Mouse (Mus musculus): ENCODE measurements at regions not wholly inside any gene's neighbourhood (a gene's known extent, or its start where the extent isn't known, plus 50 kb on each side); places are given as distances from the start of the nearest gene placed in this dataset.

GRCm38 (mm10) chr8:8519772-8520191 lies 141.3 kb downstream of the Efnb2 start:
- no peak; the same call in 1 of the 2 replicates for ATAC-seq
- 80% methylated on average over 3 of the region's 3 CpGs for whole genome bisulfite sequencing
- H3K4me2 ChIP-seq (ENCODE audit: low read length): no peak overlapping the region

GRCm38 (mm10) chr8:8517599-8517998 lies 143.4 kb downstream of the Efnb2 start:
- H3K9ac ChIP-seq (replicated peaks; ENCODE audit: low read depth, low read length): no peak overlapping the region
- no peaks in the 10 kb centered on the region for H3K9me3 ChIP-seq (ENCODE audit: control insufficient read depth, low read length)
- H3K4me3 ChIP-seq (replicated peaks; ENCODE audit: low read length): no peak overlapping the region
- no peak overlapping the region for H3K4me2 ChIP-seq (ENCODE audit: low read length)
- H3K4me1 ChIP-seq (replicated peaks; ENCODE audit: control insufficient read depth, insufficient read depth, low read length): no peaks in the 10 kb centered on the region
- no peak for ATAC-seq
- no peak overlapping the region for H3K27ac ChIP-seq (ENCODE audit: low read length)
- H3K27me3 ChIP-seq (replicated peaks; ENCODE audit: control insufficient read depth, insufficient read depth, low read length): no peaks in the 10 kb centered on the region
- H3K36me3 ChIP-seq (ENCODE audit: control insufficient read depth, insufficient read depth): no peaks in the 10 kb centered on the region
- WGBS: 81% methylated on average over 2 of the region's 2 CpGs

More at GRCm38 (mm10) chr8:8519772-8520191, 141.3 kb downstream of the Efnb2 start:
- H3K36me3 ChIP-seq (ENCODE audit: control insufficient read depth, insufficient read depth): no peaks in the 10 kb centered on the region
- no peak overlapping the region for H3K27ac ChIP-seq (ENCODE audit: low read length)
- no peaks in the 10 kb centered on the region for H3K27me3 ChIP-seq (replicated peaks; ENCODE audit: control insufficient read depth, insufficient read depth, low read length)
- no peak overlapping the region for H3K9ac ChIP-seq (replicated peaks; ENCODE audit: low read depth, low read length)
- no peaks in the 10 kb centered on the region for H3K9me3 ChIP-seq (ENCODE audit: control insufficient read depth, low read length)
- no peak overlapping the region for H3K4me3 ChIP-seq (replicated peaks; ENCODE audit: low read length)
- H3K4me1 ChIP-seq (replicated peaks; ENCODE audit: control insufficient read depth, insufficient read depth, low read length): no peaks in the 10 kb centered on the region

DNA sequence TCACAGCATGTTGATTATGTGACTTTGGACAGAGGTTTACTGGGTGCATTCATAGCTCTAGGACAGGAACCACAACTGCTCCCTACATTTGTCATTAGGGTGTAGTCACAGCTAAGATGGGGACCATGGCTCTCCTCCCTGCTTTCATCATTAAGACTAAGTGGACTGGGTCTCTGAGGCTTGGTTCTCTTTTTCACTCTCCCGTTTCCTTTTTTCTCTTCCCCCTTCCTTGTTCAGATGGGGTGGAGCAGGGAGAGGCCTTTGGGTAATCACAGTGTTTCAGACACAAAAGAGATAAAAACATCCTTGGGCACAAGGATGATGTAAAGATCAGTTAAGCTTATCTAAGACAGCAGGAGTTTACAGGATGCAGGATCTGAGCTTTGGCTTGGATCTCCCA lies 144.8 kb downstream of the Efnb2 start:
- H3K27me3 ChIP-seq (replicated peaks; ENCODE audit: control insufficient read depth, insufficient read depth, low read length): no peaks in the 10 kb centered on the region
- no peak for ATAC-seq
- H3K4me3 ChIP-seq (replicated peaks; ENCODE audit: low read length): no peak overlapping the region
- no peaks in the 10 kb centered on the region for H3K9me3 ChIP-seq (ENCODE audit: control insufficient read depth, low read length)
- 45% methylated on average over 1 of the region's 1 CpGs for WGBS
- no peak overlapping the region for H3K4me2 ChIP-seq (ENCODE audit: low read length)
- H3K27ac ChIP-seq (ENCODE audit: low read length): no peak overlapping the region
- H3K36me3 ChIP-seq (ENCODE audit: control insufficient read depth, insufficient read depth): no peaks in the 10 kb centered on the region
- no peaks in the 10 kb centered on the region for H3K4me1 ChIP-seq (replicated peaks; ENCODE audit: control insufficient read depth, insufficient read depth, low read length)
- H3K9ac ChIP-seq (replicated peaks; ENCODE audit: low read depth, low read length): no peak overlapping the region

GRCm38 (mm10) chr8:8499921-8500320 lies 161.1 kb downstream of the Efnb2 start:
- 88% methylated on average over 9 of the region's 9 CpGs for WGBS
- Histone ChIP-seq H3K4me2 (ENCODE audit: low read length) (no peak overlapping the region), H3K36me3 (ENCODE audit: control insufficient read depth, insufficient read depth) (no peaks in the 10 kb centered on the region), H3K27me3 (replicated peaks; ENCODE audit: control insufficient read depth, insufficient read depth, low read length) (no peaks in the 10 kb centered on the region), H3K9ac (replicated peaks; ENCODE audit: low read depth, low read length) (no peak overlapping the region), H3K27ac (ENCODE audit: low read length) (no peak overlapping the region), H3K4me1 (replicated peaks; ENCODE audit: control insufficient read depth, insufficient read depth, low read length) (peaks cover 5% of the 10 kb centered on the region; the same call in 1 of the 2 replicates), H3K9me3 (ENCODE audit: control insufficient read depth, low read length) (no peaks in the 10 kb centered on the region), H3K4me3 (replicated peaks; ENCODE audit: low read length) (no peak overlapping the region)
- ATAC-seq: no peak

DNA sequence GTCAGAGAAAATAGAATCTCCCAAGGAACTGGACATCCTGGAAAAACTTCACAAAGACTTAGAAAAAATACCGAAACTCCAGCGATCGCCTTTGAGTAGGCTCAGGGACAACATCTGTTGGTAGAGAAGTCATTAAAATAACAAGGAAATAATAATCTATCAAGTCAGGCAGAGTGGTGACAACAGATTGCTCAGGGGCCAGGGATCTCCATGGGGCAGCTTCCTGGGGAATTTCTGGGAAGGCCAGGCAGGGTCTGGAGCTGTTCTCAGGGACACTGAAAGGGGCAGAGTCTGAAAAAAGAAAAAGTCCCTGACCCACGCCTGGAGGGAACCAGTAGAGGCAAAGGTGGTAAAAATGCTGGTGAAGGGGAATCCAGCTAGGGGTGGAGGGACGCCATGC lies 162.3 kb downstream of the Efnb2 start:
- peaks cover 5% of the 10 kb centered on the region; the same call in 1 of the 2 replicates for H3K4me1 ChIP-seq (replicated peaks; ENCODE audit: control insufficient read depth, insufficient read depth, low read length)
- no peak overlapping the region for H3K4me3 ChIP-seq (replicated peaks; ENCODE audit: low read length)
- ATAC-seq: no peak
- WGBS: 75% methylated on average over 5 of the region's 5 CpGs
- H3K9ac ChIP-seq (replicated peaks; ENCODE audit: low read depth, low read length): no peak overlapping the region
- H3K9me3 ChIP-seq (ENCODE audit: control insufficient read depth, low read length): no peaks in the 10 kb centered on the region
- no peak overlapping the region for H3K4me2 ChIP-seq (ENCODE audit: low read length)
- H3K27me3 ChIP-seq (replicated peaks; ENCODE audit: control insufficient read depth, insufficient read depth, low read length): no peaks in the 10 kb centered on the region
- no peaks in the 10 kb centered on the region for H3K36me3 ChIP-seq (ENCODE audit: control insufficient read depth, insufficient read depth)
- H3K27ac ChIP-seq (ENCODE audit: low read length): no peak overlapping the region

GRCm38 (mm10) chr8:8495472-8495871 lies 165.6 kb downstream of the Efnb2 start:
- ATAC-seq: no peak
- Histone ChIP-seq H3K27me3 (replicated peaks; ENCODE audit: control insufficient read depth, insufficient read depth, low read length) (no peaks in the 10 kb centered on the region), H3K4me3 (replicated peaks; ENCODE audit: low read length) (no peak overlapping the region), H3K4me2 (ENCODE audit: low read length) (no peak overlapping the region), H3K9ac (replicated peaks; ENCODE audit: low read depth, low read length) (no peak overlapping the region), H3K9me3 (ENCODE audit: control insufficient read depth, low read length) (no peaks in the 10 kb centered on the region), H3K36me3 (ENCODE audit: control insufficient read depth, insufficient read depth) (no peaks in the 10 kb centered on the region), H3K4me1 (replicated peaks; ENCODE audit: control insufficient read depth, insufficient read depth, low read length) (no peaks in the 10 kb centered on the region), H3K27ac (ENCODE audit: low read length) (no peak overlapping the region)
- WGBS: 70% methylated on average over 7 of the region's 7 CpGs

DNA sequence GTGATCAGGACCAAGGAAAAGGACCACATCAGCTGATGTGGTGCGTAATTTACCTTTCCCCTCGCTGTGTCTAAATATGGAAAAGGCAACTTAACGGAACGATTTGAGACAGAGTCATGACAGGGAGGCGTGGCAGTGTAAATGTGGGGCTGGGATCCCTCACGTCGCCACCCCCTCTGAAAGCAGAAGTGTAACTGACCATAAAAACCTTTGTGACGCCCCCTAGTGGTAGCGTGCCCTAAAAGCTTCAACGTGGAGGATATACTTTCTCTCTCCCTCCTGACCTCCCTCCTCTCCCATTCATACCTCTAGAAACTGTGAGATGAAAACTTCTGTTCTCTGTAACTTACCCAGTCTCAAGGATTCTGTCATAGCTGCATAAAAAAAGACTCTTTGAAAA lies 166.8 kb downstream of the Efnb2 start:
- Histone ChIP-seq H3K36me3 (ENCODE audit: control insufficient read depth, insufficient read depth) (no peaks in the 10 kb centered on the region), H3K4me3 (replicated peaks; ENCODE audit: low read length) (no peak overlapping the region), H3K4me2 (ENCODE audit: low read length) (no peak overlapping the region), H3K9me3 (ENCODE audit: control insufficient read depth, low read length) (no peaks in the 10 kb centered on the region), H3K27ac (ENCODE audit: low read length) (no peak overlapping the region), H3K9ac (replicated peaks; ENCODE audit: low read depth, low read length) (no peak overlapping the region), H3K27me3 (replicated peaks; ENCODE audit: control insufficient read depth, insufficient read depth, low read length) (no peaks in the 10 kb centered on the region), H3K4me1 (replicated peaks; ENCODE audit: control insufficient read depth, insufficient read depth, low read length) (peaks cover 10% of the 10 kb centered on the region)
- ATAC-seq: no peak
- 92% methylated on average over 10 of the region's 10 CpGs for WGBS

- WGBS: 85% methylated on average over 2 of the region's 2 CpGs
- H3K27me3 ChIP-seq (replicated peaks; ENCODE audit: control insufficient read depth, insufficient read depth, low read length): no peaks in the 10 kb centered on the region
- H3K27ac ChIP-seq (ENCODE audit: low read length): no peak overlapping the region
- no peak overlapping the region for H3K4me3 ChIP-seq (replicated peaks; ENCODE audit: low read length)
- no peak for ATAC-seq
- no peak overlapping the region for H3K4me2 ChIP-seq (ENCODE audit: low read length)
- peaks cover 29% of the 10 kb centered on the region for H3K4me1 ChIP-seq (replicated peaks; ENCODE audit: control insufficient read depth, insufficient read depth, low read length)
- H3K9ac ChIP-seq (replicated peaks; ENCODE audit: low read depth, low read length): no peak overlapping the region
- H3K36me3 ChIP-seq (ENCODE audit: control insufficient read depth, insufficient read depth): no peaks in the 10 kb centered on the region
- H3K9me3 ChIP-seq (ENCODE audit: control insufficient read depth, low read length): no peaks in the 10 kb centered on the region
Observed at GRCm38 (mm10) chr8:8491908-8492307, 169.1 kb downstream of the Efnb2 start.

DNA sequence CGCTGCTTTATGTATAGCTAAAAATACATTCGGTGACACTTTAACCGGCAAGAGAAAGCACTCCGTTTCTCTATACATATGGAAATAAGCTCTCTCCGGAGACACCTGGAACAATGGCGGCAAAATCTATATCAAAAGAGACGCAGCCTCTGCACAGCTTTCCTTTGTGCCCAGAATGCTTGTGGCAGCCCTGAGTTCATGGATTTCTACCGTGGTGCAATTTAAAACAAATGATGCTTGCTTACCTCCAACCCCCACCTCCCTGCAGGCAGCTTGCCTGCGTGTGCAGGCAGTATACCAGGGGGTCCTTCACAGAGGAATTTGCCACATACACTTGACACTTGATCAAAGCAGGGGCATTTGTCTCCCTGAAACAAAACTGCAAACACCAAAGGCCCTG lies 171.3 kb downstream of the Efnb2 start:
- ATAC-seq: peak; percentile 23; the same call in 1 of the 2 replicates
- Histone ChIP-seq H3K27me3 (replicated peaks; ENCODE audit: control insufficient read depth, insufficient read depth, low read length) (no peaks in the 10 kb centered on the region), H3K4me3 (replicated peaks; ENCODE audit: low read length) (no peak overlapping the region), H3K36me3 (ENCODE audit: control insufficient read depth, insufficient read depth) (no peaks in the 10 kb centered on the region), H3K4me2 (ENCODE audit: low read length) (peak overlapping the region; percentile 15), H3K4me1 (replicated peaks; ENCODE audit: control insufficient read depth, insufficient read depth, low read length) (peaks cover 33% of the 10 kb centered on the region), H3K9me3 (ENCODE audit: control insufficient read depth, low read length) (no peaks in the 10 kb centered on the region), H3K27ac (ENCODE audit: low read length) (peak overlapping the region; percentile 66), H3K9ac (replicated peaks; ENCODE audit: low read depth, low read length) (peak overlapping the region; percentile 42)
- WGBS: 4% methylated on average over 9 of the region's 9 CpGs

Measured in forebrain, embryonic 16.5 days (tissue).